Mouse (Mus musculus) c-Kit-positive CD71-positive TER-119-negative erythroid progenitor cells, embryonic 14.5 days (primary cell): Measurements from ENCODE around the gene Gas2.

Experiments
- DNase-seq: peaks from one replicate; pipeline ENCODE4 v3.0.0-alpha.2; 2013; ENCODE audit warnings: low read depth

Gas2 gene

DNA sequence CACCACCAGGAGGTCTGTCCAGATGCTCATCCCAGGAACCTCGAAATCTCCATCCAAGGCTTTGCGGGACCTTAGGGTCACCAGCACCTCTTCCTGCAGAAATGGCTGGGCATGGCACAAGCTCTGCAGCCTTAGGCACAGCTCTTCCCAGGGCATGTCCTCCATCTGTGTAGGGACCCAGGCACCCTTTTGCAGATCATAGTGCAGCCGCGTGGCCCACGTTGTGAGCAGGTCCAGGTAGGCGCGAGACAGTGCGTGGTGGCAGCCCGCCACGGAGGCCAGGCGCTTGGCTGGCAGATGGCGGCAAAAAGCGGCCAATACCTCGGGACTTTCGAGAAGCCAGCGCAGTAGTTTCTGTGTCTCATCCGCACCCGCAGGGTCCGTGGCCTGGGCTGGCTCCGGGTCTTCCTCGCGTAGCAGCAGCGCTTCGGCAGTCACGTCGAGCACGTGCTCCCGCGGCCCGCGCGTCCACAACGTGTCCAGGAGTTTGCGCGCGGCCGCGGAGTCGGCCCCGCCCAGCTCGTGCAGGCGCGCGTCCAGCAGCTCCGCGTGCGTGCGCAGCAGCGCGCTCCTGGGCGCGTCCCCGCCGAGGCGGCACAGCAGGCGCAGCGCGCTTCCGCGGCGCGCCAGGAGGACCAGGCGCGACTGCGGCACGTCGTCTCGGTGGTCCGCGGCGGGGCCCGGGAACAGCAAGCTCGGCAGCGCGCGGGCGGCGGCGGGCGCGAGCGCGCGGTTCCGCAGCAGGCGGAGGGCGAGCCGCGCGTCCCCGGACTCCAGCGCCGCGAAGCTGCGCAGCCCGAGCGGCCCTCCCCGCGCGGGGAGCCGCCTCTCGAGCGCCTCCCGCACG lies at the start of gene Gas2:
Gene Gas2 (plus strand): TSS at position 766 of the 847 bp plus-strand sequence.
- DNase-seq, result peak; percentile 68

DNA sequence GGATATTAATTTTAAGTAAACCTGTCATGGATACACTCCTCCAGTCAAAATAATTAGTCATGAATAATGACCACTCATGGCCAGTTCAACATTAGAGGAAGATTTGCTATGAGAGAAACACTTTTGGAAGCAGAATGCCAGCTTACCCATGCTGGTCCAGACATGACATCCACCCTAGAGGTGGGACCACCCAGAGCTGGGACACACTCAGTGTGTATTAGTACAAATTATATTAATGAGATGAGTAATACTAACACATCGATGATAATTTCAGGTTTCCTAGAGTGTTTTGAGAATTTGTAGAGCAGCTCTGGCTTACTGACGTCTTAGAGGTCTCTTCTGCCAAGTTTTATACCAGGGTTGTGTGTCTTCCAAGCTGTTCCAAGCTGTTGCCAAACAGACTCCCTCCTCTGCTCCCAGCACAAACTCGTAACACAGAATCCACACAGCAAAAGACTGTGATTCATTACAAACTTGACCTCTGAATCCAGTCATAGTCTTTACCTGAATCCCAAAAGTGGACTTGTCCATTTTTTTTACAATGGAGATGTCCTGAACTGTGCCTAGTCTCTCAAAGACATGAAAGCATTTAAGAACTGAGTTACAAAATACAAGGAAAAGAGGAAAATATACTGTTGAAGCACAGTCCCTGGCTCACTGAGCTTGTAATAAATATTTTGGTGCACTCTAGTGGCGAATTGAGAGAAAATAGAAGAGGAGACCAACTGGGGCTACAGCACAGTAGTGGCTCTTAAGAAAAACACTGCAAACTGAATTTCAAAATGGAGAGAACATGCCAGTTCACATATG lies 46.1 kb upstream of the Gas2 start:
- no peak for DNase-seq

GRCm38 (mm10) chr7:51816283-51816839 lies 45.5 kb upstream of the Gas2 start:
- no peak for DNase-seq

DNA sequence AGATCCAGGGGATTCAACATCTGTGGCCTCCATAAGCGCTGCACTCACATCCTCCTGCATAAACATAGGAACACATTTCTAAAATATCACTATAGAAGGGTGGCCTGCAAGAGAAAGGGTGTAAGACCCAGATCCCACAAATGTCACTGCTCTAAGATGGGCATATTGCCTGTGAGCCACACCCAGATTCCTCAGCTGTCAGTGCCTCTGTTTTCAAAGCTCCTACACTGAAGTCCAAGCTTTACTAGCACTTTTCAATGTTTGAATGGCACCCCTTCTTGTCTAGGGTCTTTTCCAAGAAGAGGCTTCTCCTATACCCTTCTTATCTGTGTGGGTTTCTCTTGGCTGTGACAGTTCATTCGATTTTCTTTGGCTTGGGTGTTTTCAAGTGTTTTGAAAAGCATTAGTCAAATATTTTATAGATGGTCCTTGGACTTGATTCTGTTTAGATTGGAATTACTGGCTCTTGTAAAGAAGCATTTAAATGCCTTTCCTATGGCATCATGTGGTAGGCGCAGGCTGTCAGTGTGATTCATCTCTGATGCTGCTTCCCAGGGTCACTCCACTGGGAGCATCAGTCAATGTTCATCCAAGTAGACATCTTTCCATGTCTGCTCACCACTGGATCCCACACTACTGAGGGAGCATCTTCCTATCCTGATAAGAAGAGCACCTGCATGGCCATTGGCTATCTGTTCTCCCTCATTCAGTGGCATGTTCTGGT lies 43.4 kb upstream of the Gas2 start:
- DNase-seq, result no peak

GRCm38 (mm10) chr7:51819891-51820290 lies 41.9 kb upstream of the Gas2 start:
- no peak for DNase-seq

DNA sequence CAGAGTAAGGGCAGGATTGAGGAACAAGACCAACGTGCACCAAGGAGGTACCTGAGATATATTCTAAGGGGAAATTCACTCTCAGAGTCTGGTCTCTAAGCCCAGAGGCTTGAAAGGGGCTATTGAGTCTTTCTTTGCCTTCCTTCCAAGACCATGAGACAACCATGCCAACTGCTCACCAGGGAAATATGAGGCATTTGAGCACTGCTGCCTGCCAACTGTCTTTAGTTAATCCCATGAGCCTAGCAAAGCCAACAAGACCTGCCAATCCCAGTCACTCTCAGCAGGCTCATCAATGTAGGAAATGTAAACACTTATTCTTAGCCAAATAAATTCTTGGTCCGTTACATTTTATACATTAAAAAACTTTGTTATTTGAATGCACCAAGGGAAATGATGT lies 40.3 kb upstream of the Gas2 start:
- DNase-seq, result no peak

DNA sequence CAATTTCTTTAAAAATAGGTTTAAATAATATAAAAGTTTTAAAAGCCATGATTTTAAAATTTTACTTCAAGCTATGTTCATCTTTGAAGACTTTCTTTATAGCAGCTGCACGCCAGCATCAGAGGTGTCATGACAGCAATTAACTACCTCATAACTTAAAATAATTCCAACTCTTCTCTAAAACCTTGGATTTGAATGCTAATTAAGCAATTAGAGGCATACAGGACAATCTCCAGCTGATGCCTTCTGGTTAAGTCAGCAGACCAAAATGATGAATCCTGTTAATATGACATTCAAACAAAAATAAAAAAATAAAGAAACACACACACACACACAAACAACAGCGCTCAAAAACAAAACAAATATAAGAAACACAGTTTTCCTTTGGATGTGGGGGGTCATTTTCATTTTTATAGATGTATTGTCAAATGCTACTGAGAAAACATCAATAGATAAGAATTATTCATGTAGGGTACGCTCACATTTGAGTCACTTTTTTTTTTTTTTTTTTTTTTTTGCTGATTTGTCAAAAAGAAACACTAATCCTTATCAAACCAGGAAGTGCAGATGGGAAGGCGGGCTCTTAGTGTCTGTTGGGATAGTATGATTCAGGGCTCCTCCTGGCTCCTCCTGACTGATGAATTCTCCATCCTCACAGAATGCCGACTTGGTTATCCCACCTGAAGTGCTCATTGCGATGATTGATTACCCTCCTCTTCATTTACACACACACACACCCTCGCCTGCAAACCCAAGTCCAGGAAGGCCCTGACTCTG lies 38.1 kb upstream of the Gas2 start:
- DNase-seq, result no peak

DNA sequence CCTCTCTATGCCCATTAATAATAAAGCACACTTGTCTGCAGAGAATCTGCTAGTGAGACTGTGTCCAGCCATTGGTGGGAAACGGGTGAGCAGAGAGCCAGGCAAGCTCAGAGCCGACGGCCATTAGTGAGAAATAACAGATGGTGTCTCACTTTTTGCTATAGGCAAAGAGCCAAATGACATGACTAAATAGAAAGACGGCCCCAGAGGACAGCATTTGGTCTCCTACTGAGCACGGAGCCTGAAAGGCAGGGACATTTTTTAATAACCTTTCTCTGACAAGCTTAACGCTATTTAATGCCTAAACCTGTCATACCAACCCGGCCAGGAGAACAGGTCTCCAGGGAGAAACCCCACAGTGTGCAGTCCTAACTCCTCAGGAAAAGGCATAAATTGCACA lies 29.9 kb upstream of the Gas2 start:
- no peak for DNase-seq

DNA sequence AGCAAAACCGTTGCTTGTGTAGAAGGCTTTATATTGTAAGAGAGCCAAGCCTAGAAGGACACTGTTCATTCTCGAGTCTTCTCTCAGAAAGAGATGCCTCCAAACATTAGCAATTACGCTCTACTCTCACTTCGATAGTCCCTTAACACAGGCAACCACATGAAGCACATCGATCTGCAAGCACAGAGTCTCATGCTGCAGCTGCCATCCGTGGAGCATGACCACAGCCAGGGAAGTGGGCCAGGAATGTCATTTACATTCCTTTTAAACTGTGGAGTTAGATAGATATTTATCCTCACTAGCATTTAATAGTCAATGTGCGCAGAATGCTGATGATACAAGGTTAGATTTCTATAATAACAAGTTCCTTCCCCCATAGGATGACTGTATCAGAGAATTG lies 21.3 kb upstream of the Gas2 start:
- DNase-seq, result no peak

- no peak for DNase-seq
These were observed 10.9 kb upstream of the Gas2 start for GRCm38 (mm10) chr7:51850877-51851276.

DNA sequence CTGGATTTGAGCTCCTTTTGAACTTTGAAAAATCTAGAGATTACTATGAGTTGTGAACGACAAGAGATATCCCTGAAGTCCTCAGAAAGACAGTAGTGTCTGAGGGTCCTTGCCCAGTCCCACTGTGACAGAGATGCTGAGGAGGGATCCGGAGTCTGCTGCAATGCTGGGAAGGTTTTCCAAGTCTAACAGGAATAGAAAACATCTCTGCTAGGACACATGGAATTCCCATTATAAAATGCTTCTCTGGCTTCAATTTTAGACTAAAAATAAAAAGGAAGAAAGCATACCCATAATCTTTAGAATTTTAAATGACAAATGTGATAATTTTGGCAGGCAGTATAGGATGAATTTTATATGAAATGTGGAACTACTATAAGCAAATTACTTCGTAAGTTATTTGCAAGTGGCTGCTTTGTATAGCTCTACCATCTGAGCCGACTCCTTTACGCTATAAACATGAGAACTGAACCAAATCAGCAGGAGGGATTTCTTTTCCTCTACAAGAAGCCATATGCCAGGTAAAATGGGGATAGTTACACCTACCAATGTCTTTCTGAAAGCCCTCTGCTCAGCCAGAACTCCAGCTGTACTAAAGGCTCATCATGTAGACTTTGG lies 9.8 kb upstream of the Gas2 start:
- no peak for DNase-seq

DNA sequence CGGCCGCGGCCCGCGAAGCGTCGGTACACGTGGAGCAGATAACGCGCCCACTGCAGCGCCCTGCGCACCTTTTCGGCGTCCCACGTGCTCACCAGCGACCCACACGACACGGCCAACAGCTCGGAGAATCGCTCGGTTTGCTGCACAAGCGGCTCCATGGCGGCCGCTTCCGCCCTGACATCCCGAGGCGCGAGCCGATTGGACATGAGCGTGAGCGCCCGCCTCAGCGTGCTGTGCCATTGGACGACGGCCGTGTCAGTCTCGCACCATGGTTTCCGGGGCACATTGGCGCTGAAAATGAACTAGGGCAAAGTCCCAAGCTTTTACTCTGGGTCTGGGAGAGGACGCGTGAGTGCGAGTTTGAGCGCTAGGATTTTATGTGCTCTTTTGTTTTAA lies 280 bp downstream of the Gas2 start, which contains the start of gene Fancf:
Gene Fancf (minus strand): TSS at position 171 of the 396 bp plus-strand sequence.
- peak; percentile 85 for DNase-seq

GRCm38 (mm10) chr7:51862842-51863241 lies 1.0 kb downstream of the Gas2 start:
- no peak for DNase-seq

- DNase-seq, result no peak
These were observed 3.5 kb downstream of the Gas2 start for GRCm38 (mm10) chr7:51865336-51865735.

DNA sequence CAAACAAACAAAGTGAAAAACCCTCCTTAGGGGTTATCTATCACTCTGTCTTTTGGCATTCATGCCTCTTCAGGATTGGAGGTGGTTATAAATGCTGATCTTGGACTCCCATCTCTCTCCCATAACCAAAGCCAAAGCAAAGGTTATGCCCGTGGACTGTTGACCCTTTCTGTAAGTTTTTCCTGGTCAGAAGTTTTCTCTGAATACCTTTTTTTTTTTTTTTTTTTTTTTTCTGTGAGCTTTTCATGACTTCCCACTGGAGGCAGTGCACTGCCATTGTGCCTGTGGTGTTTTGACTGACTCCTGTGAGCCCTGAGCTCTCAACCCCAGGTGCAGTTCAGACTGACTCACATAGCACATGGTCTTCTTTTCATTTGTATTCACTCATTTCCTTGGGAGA lies 6.2 kb downstream of the Gas2 start:
- no peak for DNase-seq

GRCm38 (mm10) chr7:51872041-51872440 lies 10.2 kb downstream of the Gas2 start:
- DNase-seq, result no peak

- DNase-seq, result no peak
These were observed 10.8 kb downstream of the Gas2 start for GRCm38 (mm10) chr7:51872597-51872996.

- no peak for DNase-seq
These were observed 14.5 kb downstream of the Gas2 start for GRCm38 (mm10) chr7:51876316-51876715.

DNA sequence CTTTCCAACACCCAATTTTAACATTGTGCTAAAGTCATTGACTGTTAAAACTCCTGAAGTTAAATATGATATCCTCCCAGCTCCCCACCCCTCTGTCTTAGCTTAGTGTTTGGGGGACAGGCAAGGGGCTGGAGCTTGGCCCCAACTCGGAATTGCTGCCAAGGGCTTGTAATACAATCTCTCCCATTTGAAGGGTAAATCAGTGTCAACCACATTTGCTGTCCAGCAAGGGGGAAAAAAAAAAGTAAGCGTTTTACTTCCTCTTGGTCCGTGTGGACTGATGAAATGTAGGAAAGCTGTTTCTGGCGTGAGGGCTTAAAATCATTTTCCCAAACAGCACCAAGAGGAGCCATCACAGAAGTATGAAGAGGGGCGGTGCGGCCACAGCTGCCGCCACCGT lies 16.9 kb downstream of the Gas2 start:
- no peak for DNase-seq

GRCm38 (mm10) chr7:51879136-51879723 lies 17.4 kb downstream of the Gas2 start:
- DNase-seq, result no peak

GRCm38 (mm10) chr7:51880121-51880520 lies 18.3 kb downstream of the Gas2 start:
- DNase-seq, result no peak
